Mouse (Mus musculus): Measurements from ENCODE around the gene Nalcn.

DNA sequence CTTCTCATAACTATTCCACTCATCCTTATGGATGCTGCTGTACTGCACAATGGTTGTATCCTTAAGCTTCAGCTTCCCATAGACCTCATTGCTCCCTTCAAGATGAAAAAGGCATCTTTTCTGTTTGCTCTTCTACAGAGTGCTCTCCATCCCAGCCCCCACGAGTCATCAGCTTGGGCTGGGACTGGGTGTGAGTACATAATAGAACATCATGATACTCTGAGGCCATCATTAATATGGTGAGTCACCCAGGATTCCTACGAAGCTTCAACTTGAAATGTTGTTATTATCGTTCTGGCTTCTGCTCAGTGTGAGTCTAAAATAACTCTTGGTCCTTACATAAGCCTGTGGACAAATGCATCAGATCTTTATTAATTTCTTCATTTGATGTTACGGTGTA lies 314.6 kb downstream of the Nalcn start:
- no peak for TF ChIP-seq CTCF (IDR thresholded peaks at IDR 0.05)
- no peak for TF ChIP-seq POLR2A (IDR thresholded peaks at IDR 0.05; ENCODE audit: insufficient read depth, low read depth, low read length)
